Mouse (Mus musculus) neural tube, embryonic 13.5 days (tissue): ENCODE measurements around the gene Ceacam1. TPM values are rescaled to one million over a fixed set of nuclear protein-coding genes. Genes with fewer than 3 reads are reported as not detected.
"Not testable (repeated sequence)": the region's sequence is repeated elsewhere in the genome, so short reads cannot be mapped to it uniquely, and the experiment has no call there.

Source experiments
- ATAC-seq: fragments of 200-750 bp; cut with Nextera tagmentation; 2 replicates; pipeline ENCODE4 v1.8.0; 2017; ENCODE audit warnings: low read depth, mild to moderate bottlenecking, moderate TSS enrichment, moderate library complexity
- H3K27ac ChIP-seq: fragments of 300-500 bp; sonication (generic); replicated peaks from 2 replicates; pipeline ENCODE4 v1.5.1; 2015; ENCODE audit warnings: moderate library complexity, mild to moderate bottlenecking, inconsistent platforms
- H3K27me3 ChIP-seq: fragments of 300-500 bp; sonication (generic); 2 replicates; pipeline ENCODE4 v1.6.1; 2015; ENCODE audit warnings: mild to moderate bottlenecking, inconsistent platforms
- H3K36me3 ChIP-seq: fragments of 300-500 bp; sonication (generic); 2 replicates; pipeline ENCODE4 v1.6.1; 2015; ENCODE audit warnings: mild to moderate bottlenecking, inconsistent platforms
- H3K4me1 ChIP-seq: fragments of 300-500 bp; sonication (generic); replicated peaks from 2 replicates; pipeline ENCODE4 v1.6.1; 2015; ENCODE audit warnings: inconsistent platforms
- H3K4me2 ChIP-seq: fragments of 300-500 bp; sonication (generic); 2 replicates; pipeline ENCODE4 v1.6.1; 2015; ENCODE audit warnings: inconsistent platforms, mild to moderate bottlenecking, moderate library complexity
- H3K4me3 ChIP-seq: fragments of 300-500 bp; sonication (generic); 2 replicates; pipeline ENCODE4 v1.5.1; 2015; ENCODE audit warnings: mild to moderate bottlenecking, inconsistent platforms
- H3K9ac ChIP-seq: fragments of 300-500 bp; sonication (generic); 2 replicates; pipeline ENCODE4 v1.6.1; 2015; ENCODE audit warnings: moderate library complexity, mild to moderate bottlenecking, inconsistent platforms
- H3K9me3 ChIP-seq: fragments of 300-500 bp; sonication (generic); 2 replicates; pipeline ENCODE4 v1.6.1; 2016; ENCODE audit warnings: inconsistent platforms
- WGBS: fragments of 180-500 bp; shearing (Covaris S2); methylation state at CpG from one replicate; pipeline ENCODE4 v1.1.7; 2015; 5-methylcytosine and 5-hydroxymethylcytosine counted together
- polyA plus RNA-seq: library from polyadenylated mRNA; unstranded; fragments of >200 nt; fragmentation: Nextera tagmentation; extraction: Ambion mirVana; gene quantifications from 2 replicates; pipeline ENCODE4 v1.2.1, GENCODE M21; 2015

Ceacam1 gene
- 1.5 and 2.2 TPM in 2 replicates for polyA plus RNA-seq

GRCm38 (mm10) chr7:25477091-25477751 lies at the start of gene Ceacam1:
Ceacam1 (minus strand) TSS chr7:25477603.
- not testable (repeated sequence) for H3K4me2 ChIP-seq, H3K9me3 ChIP-seq, H3K36me3 ChIP-seq, H3K9ac ChIP-seq, H3K4me3 ChIP-seq, ATAC-seq, H3K4me1 ChIP-seq, H3K27ac ChIP-seq, H3K27me3 ChIP-seq
- WGBS = 40% methylated on average over 5 of the region's 5 CpGs

- H3K27ac ChIP-seq, H3K9me3 ChIP-seq, H3K27me3 ChIP-seq, H3K4me3 ChIP-seq, H3K9ac ChIP-seq, H3K4me2 ChIP-seq, H3K36me3 ChIP-seq, H3K4me1 ChIP-seq: not testable (repeated sequence)
- ATAC-seq = peak; percentile 77
- 70% methylated on average over 2 of the region's 5 CpGs for WGBS
These were observed 38.8 kb upstream of the Ceacam1 start for GRCm38 (mm10) chr7:25516070-25516777.

- WGBS = 56% methylated on average over 1 of the region's 1 CpGs
- peak; percentile 82 for ATAC-seq
- H3K9me3 ChIP-seq, H3K36me3 ChIP-seq, H3K27ac ChIP-seq, H3K4me2 ChIP-seq, H3K4me3 ChIP-seq, H3K9ac ChIP-seq, H3K4me1 ChIP-seq, H3K27me3 ChIP-seq: not testable (repeated sequence)
These were observed 38.3 kb upstream of the Ceacam1 start for GRCm38 (mm10) chr7:25515667-25516066.

GRCm38 (mm10) chr7:25509925-25510324 lies 32.5 kb upstream of the Ceacam1 start:
- H3K36me3 ChIP-seq = no peaks in the 10 kb centered on the region
- H3K4me2 ChIP-seq = no peak overlapping the region
- no peak for ATAC-seq
- no peaks in the 10 kb centered on the region for H3K27me3 ChIP-seq
- H3K4me3 ChIP-seq = no peak overlapping the region
- no peak overlapping the region for H3K27ac ChIP-seq
- 52% methylated on average over 3 of the region's 3 CpGs for WGBS
- no peaks in the 10 kb centered on the region for H3K4me1 ChIP-seq
- no peak overlapping the region for H3K9ac ChIP-seq
- no peaks in the 10 kb centered on the region for H3K9me3 ChIP-seq

- Histone ChIP-seq H3K27me3 (no peaks in the 10 kb centered on the region), H3K4me3 (no peak overlapping the region), H3K9me3 (no peaks in the 10 kb centered on the region), H3K4me1 (no peaks in the 10 kb centered on the region), H3K9ac (no peak overlapping the region), H3K27ac (no peak overlapping the region), H3K36me3 (no peaks in the 10 kb centered on the region), H3K4me2 (no peak overlapping the region)
- WGBS = 79% methylated on average over 1 of the region's 1 CpGs
- ATAC-seq = no peak
These were observed 17.2 kb upstream of the Ceacam1 start for GRCm38 (mm10) chr7:25494649-25495048.

GRCm38 (mm10) chr7:25490698-25491097 lies 13.3 kb upstream of the Ceacam1 start:
- H3K4me1 ChIP-seq, H3K9ac ChIP-seq, H3K36me3 ChIP-seq, H3K9me3 ChIP-seq, H3K27ac ChIP-seq, H3K4me2 ChIP-seq, H3K27me3 ChIP-seq, H3K4me3 ChIP-seq, ATAC-seq: not testable (repeated sequence)
- no CpG with 5 or more reads among the region's 1 CpGs for WGBS

GRCm38 (mm10) chr7:25489382-25489781 lies 12.0 kb upstream of the Ceacam1 start:
- H3K36me3 ChIP-seq, H3K4me2 ChIP-seq, ATAC-seq, H3K4me1 ChIP-seq, H3K4me3 ChIP-seq, H3K27me3 ChIP-seq, H3K27ac ChIP-seq, H3K9me3 ChIP-seq, H3K9ac ChIP-seq: not testable (repeated sequence)
- 92% methylated on average over 3 of the region's 3 CpGs for WGBS

GRCm38 (mm10) chr7:25486186-25486585 lies 8.8 kb upstream of the Ceacam1 start:
- Histone ChIP-seq H3K4me1 (no peaks in the 10 kb centered on the region), H3K9me3 (no peaks in the 10 kb centered on the region), H3K9ac (no peak overlapping the region), H3K4me3 (no peak overlapping the region), H3K27me3 (no peaks in the 10 kb centered on the region), H3K4me2 (no peak overlapping the region), H3K36me3 (no peaks in the 10 kb centered on the region), H3K27ac (no peak overlapping the region)
- no peak for ATAC-seq
- 16% methylated on average over 1 of the region's 1 CpGs for WGBS

GRCm38 (mm10) chr7:25485061-25485460 lies 7.7 kb upstream of the Ceacam1 start:
- no peak for ATAC-seq
- H3K27ac ChIP-seq = no peak overlapping the region
- no peaks in the 10 kb centered on the region for H3K9me3 ChIP-seq
- H3K4me3 ChIP-seq = no peak overlapping the region
- no peak overlapping the region for H3K9ac ChIP-seq
- no peaks in the 10 kb centered on the region for H3K4me1 ChIP-seq
- H3K27me3 ChIP-seq = no peaks in the 10 kb centered on the region
- H3K4me2 ChIP-seq = no peak overlapping the region
- no peaks in the 10 kb centered on the region for H3K36me3 ChIP-seq
- 74% methylated on average over 5 of the region's 5 CpGs for WGBS

- H3K9me3 ChIP-seq = no peaks in the 10 kb centered on the region
- H3K9ac ChIP-seq = no peak overlapping the region
- ATAC-seq = no peak
- no peak overlapping the region for H3K4me3 ChIP-seq
- no peaks in the 10 kb centered on the region for H3K27me3 ChIP-seq
- no peaks in the 10 kb centered on the region for H3K4me1 ChIP-seq
- no peaks in the 10 kb centered on the region for H3K36me3 ChIP-seq
- no peak overlapping the region for H3K27ac ChIP-seq
- 77% methylated on average over 8 of the region's 8 CpGs for WGBS
- no peak overlapping the region for H3K4me2 ChIP-seq
These were observed 5.8 kb upstream of the Ceacam1 start for GRCm38 (mm10) chr7:25483133-25483735.

GRCm38 (mm10) chr7:25480791-25481190 lies 3.4 kb upstream of the Ceacam1 start:
- H3K4me1 ChIP-seq, H3K9me3 ChIP-seq, H3K27me3 ChIP-seq, H3K36me3 ChIP-seq, H3K4me2 ChIP-seq, H3K27ac ChIP-seq, H3K9ac ChIP-seq, ATAC-seq, H3K4me3 ChIP-seq: not testable (repeated sequence)
- 70% methylated on average over 8 of the region's 8 CpGs for WGBS

- H3K9me3 ChIP-seq = no peaks in the 10 kb centered on the region
- WGBS = 3% methylated on average over 1 of the region's 1 CpGs
- H3K36me3 ChIP-seq = no peaks in the 10 kb centered on the region
- H3K4me3 ChIP-seq = no peak overlapping the region
- H3K4me1 ChIP-seq = no peaks in the 10 kb centered on the region
- no peak for ATAC-seq
- no peaks in the 10 kb centered on the region for H3K27me3 ChIP-seq
- no peak overlapping the region for H3K27ac ChIP-seq
- H3K4me2 ChIP-seq = no peak overlapping the region
- H3K9ac ChIP-seq = no peak overlapping the region
These were observed 2.0 kb upstream of the Ceacam1 start for GRCm38 (mm10) chr7:25479440-25479839.
